Comparison of ENCODE assay signal across 10 mouse cellular contexts in genomic region chr2:166976356-166976755, GRCm38 (mm10). TPM values are rescaled to one million over a fixed set of nuclear protein-coding genes. Genes with fewer than 3 reads are reported as not detected.
A peak's percentile ranks its signal among the peaks of the same experiment; 100 is the strongest.
DNase-seq lines count a peak whose midpoint lies in the region; ATAC-seq and TF ChIP-seq lines count a peak whose summit lies in the region.
"Had no signal": no experiment of that assay in that cellular context is flagged by ENCODE, and none has a peak within 500 bp of the region (broad histone marks: within the 10 kb centered on the region; RNA-seq: fewer than 3 reads in every experiment).

No protein-coding gene starts in this region.

- peak overlapping the region; percentile 21 for H3K4me2 ChIP-seq in heart, embryonic 14.5 days (ENCODE audit: low read length)
- no peak overlapping the region for H3K4me2 ChIP-seq in forebrain, embryonic 14.5 days (ENCODE audit: low read length)

- no peak for ATAC-seq in heart, embryonic 14.5 days (ENCODE audit: insufficient number of reproducible peaks, insufficient read depth, low FRiP score, low read depth)
- peak; percentile 73 for ATAC-seq in granulocyte monocyte progenitor cell, adult 5-6 weeks (replicated peaks; ENCODE audit: poor library complexity, severe bottlenecking)
- no peak for ATAC-seq in forebrain, embryonic 14.5 days
- ATAC-seq: hindbrain, embryonic 16.5 days had no signal

- H3K9ac ChIP-seq in heart, embryonic 14.5 days (ENCODE audit: low read length), result peak overlapping the region; percentile 47
- 0 out of 2 replicates have a peak overlapping the region, but pooled peaks have one; percentile 60 for H3K9ac ChIP-seq in ES-Bruce4 (ENCODE audit: low read depth, poor library complexity, severe bottlenecking)
- H3K9ac ChIP-seq in forebrain, embryonic 14.5 days (ENCODE audit: low read length), result no peak overlapping the region

- H3K36me3 ChIP-seq in heart, embryonic 14.5 days (ENCODE audit: control insufficient read depth, insufficient read depth, low read length), result no peaks in the 10 kb centered on the region
- no peaks in the 10 kb centered on the region for H3K36me3 ChIP-seq in ES-Bruce4 (ENCODE audit: control insufficient read depth, insufficient read depth, low read length, poor library complexity, severe bottlenecking)
- no peaks in the 10 kb centered on the region for H3K36me3 ChIP-seq in forebrain, embryonic 14.5 days (ENCODE audit: control insufficient read depth, insufficient read depth, low read length)

- 59% methylated on average over 3 of the region's 3 CpGs for WGBS in heart, embryonic 14.5 days
- WGBS in forebrain, embryonic 14.5 days, result 89% methylated on average over 3 of the region's 3 CpGs

- peak overlapping the region; percentile 45 to 60 for H3K27ac ChIP-seq in heart, embryonic 14.5 days (replicated peaks in 1 of 2; ENCODE audit: control insufficient read depth in 1 of 2, insufficient read depth in 1 of 2, low read depth in 2 of 2, low read length in 2 of 2)
- H3K27ac ChIP-seq in ES-Bruce4 (ENCODE audit: insufficient read depth, low read length), result 0 out of 2 replicates have a peak overlapping the region, but pooled peaks have one; percentile 7
- no peak overlapping the region for H3K27ac ChIP-seq in forebrain, embryonic 14.5 days (ENCODE audit: low read depth, low read length)

- peaks cover 10 to 39% of the 10 kb centered on the region in 2 experiments for H3K4me1 ChIP-seq in heart, embryonic 14.5 days (ENCODE audit: control insufficient read depth in 2 of 2, insufficient read depth in 2 of 2, low read length in 2 of 2)
- H3K4me1 ChIP-seq in ES-Bruce4 (ENCODE audit: control insufficient read depth, insufficient read depth, low read length), result peaks cover 4% of the 10 kb centered on the region
- H3K4me1 ChIP-seq in forebrain, embryonic 14.5 days (ENCODE audit: control insufficient read depth, insufficient read depth, low read length), result no peaks in the 10 kb centered on the region

- no peak for TF ChIP-seq EP300 in ES-Bruce4 (IDR thresholded peaks at IDR 0.05; ENCODE audit: insufficient read depth, low read depth, low read length)

- TF ChIP-seq CTCF in ES-Bruce4 (IDR thresholded peaks at IDR 0.05; ENCODE audit: low read depth, low read length), result no peak

- H3K27me3 ChIP-seq in heart, embryonic 14.5 days (ENCODE audit: control insufficient read depth, insufficient read depth, low read length), result no peaks in the 10 kb centered on the region
- H3K27me3 ChIP-seq in ES-Bruce4 (ENCODE audit: control insufficient read depth, insufficient read depth, low read length, poor library complexity, severe bottlenecking), result no peaks in the 10 kb centered on the region
- no peaks in the 10 kb centered on the region for H3K27me3 ChIP-seq in forebrain, embryonic 14.5 days (replicated peaks; ENCODE audit: control insufficient read depth, insufficient read depth, low read length)

- TF ChIP-seq POLR2A in ES-Bruce4 (IDR thresholded peaks at IDR 0.05; ENCODE audit: insufficient read depth, low read length), result no peak

- DNase-seq in heart, adult 8-10 months (ENCODE audit: low spot score), result no peak
- DNase-seq in lung, postnatal 36 days, result peak; percentile 53
- DNase-seq in cerebellum, postnatal 4 days (ENCODE audit: low spot score in 2 of 2), result no peak
- no peak for DNase-seq in adrenal gland, postnatal 10 days
- DNase-seq in forebrain, embryonic 14.5 days (ENCODE audit: low spot score), result no peak
- DNase-seq: adrenal gland, postnatal 25 days had no signal

- no peak overlapping the region for H3K4me3 ChIP-seq in heart, embryonic 14.5 days (ENCODE audit: control insufficient read depth in 1 of 2, insufficient read depth in 1 of 2, low read depth in 1 of 2, low read length in 2 of 2)
- H3K4me3 ChIP-seq in ES-Bruce4 (ENCODE audit: low read depth, low read length), result no peak overlapping the region
- H3K4me3 ChIP-seq in forebrain, embryonic 14.5 days (ENCODE audit: low read depth, low read length), result no peak overlapping the region

- no peaks in the 10 kb centered on the region for H3K9me3 ChIP-seq in heart, embryonic 14.5 days (ENCODE audit: control insufficient read depth, low read length)
- no peaks in the 10 kb centered on the region for H3K9me3 ChIP-seq in ES-Bruce4 (replicated peaks; ENCODE audit: control insufficient read depth, insufficient read depth, low read length, poor library complexity, severe bottlenecking)
- no peaks in the 10 kb centered on the region for H3K9me3 ChIP-seq in forebrain, embryonic 14.5 days (replicated peaks; ENCODE audit: control insufficient read depth, low read length)

RNA-seq across cellular contexts. Expression of gene Stau1, which starts 19.7 kb away (rescaled TPM):
- 53.4 and 53.6 TPM in 2 replicates for polyA plus RNA-seq in heart, embryonic 14.5 days (2014; fragmentation: Nextera tagmentation; extraction: Ambion mirVana)
- 10 to 100 TPM; 40.7 to 48.5 (median 44.1) TPM for total RNA-seq in heart, adult 8-10 months (2022)
- 50.1 and 55.4 TPM in 2 replicates for polyA plus RNA-seq in ES-Bruce4 (2011; ENCODE audit: insufficient read depth, insufficient read length, low read depth, missing spikeins)
- total RNA-seq in granulocyte monocyte progenitor cell, adult 5-6 weeks (2014; fragmentation: Nextera tagmentation), result 46.7 and 50.7 TPM in 2 replicates
- 25.4 and 34.3 TPM in 2 replicates for total RNA-seq in granulocyte monocyte progenitor cell, adult 5-6 weeks (2017)
- 10 to 100 TPM; 62.2 to 67.7 TPM for total RNA-seq in adrenal gland, postnatal 10 days (2021)
- 81.7 and 102 TPM in 2 replicates for polyA plus RNA-seq in forebrain, embryonic 14.5 days (2014; fragmentation: Nextera tagmentation; extraction: Ambion mirVana)

RNA-seq across cellular contexts. Expression of gene Ddx27, which starts 38.6 kb away (rescaled TPM):
- 22.2 and 23.0 TPM in 2 replicates for polyA plus RNA-seq in heart, embryonic 14.5 days (2014; fragmentation: Nextera tagmentation; extraction: Ambion mirVana)
- total RNA-seq in heart, adult 8-10 months (2022), result 10 to 100 TPM in 3 of 4 experiments, 1 to 10 TPM in 1; 9.0 to 12.3 (median 10.7) TPM
- 72.1 and 75.7 TPM in 2 replicates for polyA plus RNA-seq in ES-Bruce4 (2011; ENCODE audit: insufficient read depth, insufficient read length, low read depth, missing spikeins)
- total RNA-seq in granulocyte monocyte progenitor cell, adult 5-6 weeks (2014; fragmentation: Nextera tagmentation), result 61.9 and 68.6 TPM in 2 replicates
- 97.9 and 106 TPM in 2 replicates for total RNA-seq in granulocyte monocyte progenitor cell, adult 5-6 weeks (2017)
- 10 to 100 TPM; 32.1 to 34.6 TPM for total RNA-seq in adrenal gland, postnatal 10 days (2021)
- 23.2 and 27.8 TPM in 2 replicates for polyA plus RNA-seq in forebrain, embryonic 14.5 days (2014; fragmentation: Nextera tagmentation; extraction: Ambion mirVana)
